In genomic region chr11:87638793-87639192, GRCm38 (mm10) we compare ENCODE assay signal across 11 mouse cellular contexts. TPM values are rescaled to one million over a fixed set of nuclear protein-coding genes. Genes with fewer than 3 reads are reported as not detected.
DNase-seq lines count a peak whose midpoint lies in the region; ATAC-seq and TF ChIP-seq lines count a peak whose summit lies in the region.
"Had no signal": no experiment of that assay in that cellular context is flagged by ENCODE, and none has a peak within 500 bp of the region (broad histone marks: within the 10 kb centered on the region; RNA-seq: fewer than 3 reads in every experiment).

No protein-coding gene starts in this region.

- peak overlapping the region; percentile 80 for H3K4me2 ChIP-seq in heart, embryonic 15.5 days
- H3K4me2 ChIP-seq in forebrain, postnatal 0 days (ENCODE audit: low read depth): peak overlapping the region; percentile 54

- no peaks in the 10 kb centered on the region for H3K27me3 ChIP-seq in heart, embryonic 15.5 days
- no peaks in the 10 kb centered on the region for H3K27me3 ChIP-seq in forebrain, postnatal 0 days (ENCODE audit: insufficient read depth, low read length)
- H3K27me3 ChIP-seq: Patski had no signal

- no peaks in the 10 kb centered on the region for H3K36me3 ChIP-seq in heart, embryonic 15.5 days
- no peaks in the 10 kb centered on the region for H3K36me3 ChIP-seq in forebrain, postnatal 0 days (ENCODE audit: insufficient read depth)

- H3K27ac ChIP-seq in heart, embryonic 15.5 days: peak overlapping the region; percentile 53
- H3K27ac ChIP-seq in forebrain, postnatal 0 days (ENCODE audit: low read depth, low read length): no peak overlapping the region

- no peak for DNase-seq in heart, adult 8-10 months (ENCODE audit: low spot score)
- peak; percentile 3 for DNase-seq in MEL-GATA-1-ER (ENCODE audit: extremely low read depth, low read depth)
- DNase-seq in forebrain, postnatal 0 days: peak; percentile 19
- DNase-seq in urinary bladder, adult 2 months (ENCODE audit: low spot score): no peak
- DNase-seq in spleen, postnatal 14 days (ENCODE audit: low spot score in 2 of 2): no peak
- DNase-seq in thymus, postnatal 4 days: no peak
- DNase-seq: right cerebral cortex, adult 18-20 months had no signal

- no peak for ATAC-seq in heart, embryonic 15.5 days (replicated peaks; ENCODE audit: insufficient number of reproducible peaks, insufficient read depth, low FRiP score, low read depth)
- ATAC-seq in forebrain, postnatal 0 days: peak; percentile 10; the same call in 1 of the 2 replicates
- ATAC-seq in megakaryocyte-erythroid progenitor cell, adult 5-6 weeks (replicated peaks; ENCODE audit: low FRiP score, low TSS enrichment, poor library complexity, severe bottlenecking): peak; percentile 6; the same call in 1 of the 2 replicates
- ATAC-seq: Patski had no signal

- H3K9ac ChIP-seq in heart, embryonic 15.5 days: peak overlapping the region; percentile 74
- peak overlapping the region; percentile 44 for H3K9ac ChIP-seq in forebrain, postnatal 0 days

- peaks cover 6% of the 10 kb centered on the region for H3K4me1 ChIP-seq in heart, embryonic 15.5 days (replicated peaks)
- H3K4me1 ChIP-seq in forebrain, postnatal 0 days (ENCODE audit: insufficient read depth): no peaks in the 10 kb centered on the region

- peak overlapping the region; percentile 54 for H3K4me3 ChIP-seq in heart, embryonic 15.5 days
- H3K4me3 ChIP-seq in forebrain, postnatal 0 days (ENCODE audit: low read depth, low read length): peak overlapping the region; percentile 38

- no peak for TF ChIP-seq CTCF in forebrain, postnatal 0 days (IDR thresholded peaks at IDR 0.05; ENCODE audit: low read depth)

- WGBS in heart, embryonic 15.5 days: 29% methylated on average over 2 of the region's 2 CpGs
- 16% methylated on average over 2 of the region's 2 CpGs for WGBS in forebrain, postnatal 0 days

- H3K9me3 ChIP-seq in heart, embryonic 15.5 days (replicated peaks): no peaks in the 10 kb centered on the region
- no peaks in the 10 kb centered on the region for H3K9me3 ChIP-seq in forebrain, postnatal 0 days (ENCODE audit: low read length)

RNA-seq across cellular contexts. Expression of gene Hsf5, which starts 21.8 kb away (rescaled TPM):
- 0.08 and 0.09 TPM in 2 replicates for polyA plus RNA-seq in heart, embryonic 15.5 days (2015; fragmentation: Nextera tagmentation; extraction: Ambion mirVana)
- total RNA-seq in heart, adult 8-10 months (2022): under 1 TPM in 2 of 4 experiments, not detected in 2; 0.05 to 0.06 TPM
- 0.23 and 0.48 TPM in 2 replicates for total RNA-seq in forebrain, postnatal 0 days (2014; rRNA removed)
- 0.08 and 0.16 TPM in 2 replicates for polyA plus RNA-seq in forebrain, postnatal 0 days (2015; fragmentation: Nextera tagmentation; extraction: Ambion mirVana)
- total RNA-seq in megakaryocyte-erythroid progenitor cell, adult 5-6 weeks (2014; fragmentation: Nextera tagmentation): not detected in 2 replicates
- 0.19 TPM in 1 of 2 replicates, not detected in the other for total RNA-seq in megakaryocyte-erythroid progenitor cell, adult 5-6 weeks (2017)
- 0.10 TPM in 2 replicates for polyA plus RNA-seq in urinary bladder, adult 2 months (2012; rRNA removed)
- total RNA-seq: gastrocnemius, postnatal 14 days had no signal

RNA-seq across cellular contexts. Expression of gene Rnf43, which starts 23.7 kb away (rescaled TPM):
- 1.3 and 3.3 TPM in 2 replicates for polyA plus RNA-seq in heart, embryonic 15.5 days (2015; fragmentation: Nextera tagmentation; extraction: Ambion mirVana)
- total RNA-seq in heart, adult 8-10 months (2022): under 1 TPM; 0.34 to 0.91 (median 0.46) TPM
- total RNA-seq in forebrain, postnatal 0 days (2014; rRNA removed): 1.0 and 1.8 TPM in 2 replicates
- polyA plus RNA-seq in forebrain, postnatal 0 days (2015; fragmentation: Nextera tagmentation; extraction: Ambion mirVana): 0.79 and 0.84 TPM in 2 replicates
- 4.2 and 7.0 TPM in 2 replicates for total RNA-seq in megakaryocyte-erythroid progenitor cell, adult 5-6 weeks (2014; fragmentation: Nextera tagmentation)
- 1.4 and 3.1 TPM in 2 replicates for total RNA-seq in megakaryocyte-erythroid progenitor cell, adult 5-6 weeks (2017)
- polyA plus RNA-seq in urinary bladder, adult 2 months (2012; rRNA removed): 3.1 and 3.5 TPM in 2 replicates

RNA-seq across cellular contexts. Expression of gene Mtmr4, which starts 46.8 kb away (rescaled TPM):
- 13.1 and 18.4 TPM in 2 replicates for polyA plus RNA-seq in heart, embryonic 15.5 days (2015; fragmentation: Nextera tagmentation; extraction: Ambion mirVana)
- 10 to 100 TPM; 20.6 to 25.1 (median 23.0) TPM for total RNA-seq in heart, adult 8-10 months (2022)
- total RNA-seq in forebrain, postnatal 0 days (2014; rRNA removed): 85.6 and 86.3 TPM in 2 replicates
- 28.7 and 32.7 TPM in 2 replicates for polyA plus RNA-seq in forebrain, postnatal 0 days (2015; fragmentation: Nextera tagmentation; extraction: Ambion mirVana)
- 18.7 and 31.1 TPM in 2 replicates for total RNA-seq in megakaryocyte-erythroid progenitor cell, adult 5-6 weeks (2014; fragmentation: Nextera tagmentation)
- total RNA-seq in megakaryocyte-erythroid progenitor cell, adult 5-6 weeks (2017): 19.9 and 21.8 TPM in 2 replicates
- 26.1 and 27.2 TPM in 2 replicates for polyA plus RNA-seq in urinary bladder, adult 2 months (2012; rRNA removed)

Comparison
In these comparisons a context has a peak if more than half of its experiments do, and no peak if none do; other contexts are left out.
1. DNase-seq: peak in MEL-GATA-1-ER (single experiment) and forebrain, postnatal 0 days (single experiment); none in heart, adult 8-10 months (single experiment), urinary bladder, adult 2 months (single experiment), spleen, postnatal 14 days (0 of 2) and thymus, postnatal 4 days (single experiment).